Mouse (Mus musculus) liver, adult 10 weeks (tissue): ENCODE measurements around the gene Ctsd. TPM values are rescaled to one million over a fixed set of nuclear protein-coding genes. Genes with fewer than 3 reads are reported as not detected.

Experiments
- polyA plus RNA-seq: library from polyadenylated mRNA; stranded (reverse); fragments of 350-450 nt; fragmentation: Illumina TruSeq; extraction: RNeasy Lipid Tissue Mini Kit (QIAGEN cat#74804); gene quantifications from one replicate; pipeline ENCODE4 v1.2.3, GENCODE M21; 2014; ENCODE audit warnings: low read depth, low replicate concordance

The Ctsd gene
- 59.5 TPM for polyA plus RNA-seq

GRCm38 (mm10) chr7:142387419-142388148, at the start of gene Ctsd:
TSS of gene Ctsd (minus strand) at chr7:142388038.

GRCm38 (mm10) chr7:142434137-142434865, 46.5 kb upstream of the Ctsd start, which contains the start of gene Syt8:
TSS of gene Syt8 (plus strand) at chr7:142434850.

GRCm38 (mm10) chr7:142382567-142382966, 5.3 kb downstream of the Ctsd start, which contains the start of gene Gm49369:
TSS of gene Gm49369 (minus strand) at chr7:142382667.

GRCm38 (mm10) chr7:142373641-142374412, 14.0 kb downstream of the Ctsd start, which contains the start of gene Ifitm10:
TSS of gene Ifitm10 (minus strand) at chr7:142373753.

Other genes starting within 250 kb of the Ctsd start
- gene Gm45337, start 243.4 kb downstream of the Ctsd start, polyA plus RNA-seq, result not detected
- not detected for gene Gm29735, start 230.9 kb downstream of the Ctsd start, polyA plus RNA-seq
- not detected for gene Gm4553, start 222.3 kb downstream of the Ctsd start, polyA plus RNA-seq
- not detected for gene Krtap5-2, start 212.0 kb downstream of the Ctsd start, polyA plus RNA-seq
- gene Gm10153, start 197.6 kb downstream of the Ctsd start, polyA plus RNA-seq, result not detected
- gene Krtap5-3, start 186.7 kb downstream of the Ctsd start, polyA plus RNA-seq, result not detected
- not detected for gene Gm7579, start 176.2 kb downstream of the Ctsd start, polyA plus RNA-seq
- gene Krtap5-5, start 158.1 kb downstream of the Ctsd start, polyA plus RNA-seq, result not detected
- gene Gm40460, start 147.0 kb downstream of the Ctsd start, polyA plus RNA-seq, result not detected
- not detected for gene Gm2431, start 129.7 kb downstream of the Ctsd start, polyA plus RNA-seq
- gene Gm4559, start 113.7 kb downstream of the Ctsd start, polyA plus RNA-seq, result not detected
- gene Krtap5-1, start 90.9 kb downstream of the Ctsd start, polyA plus RNA-seq, result not detected
- gene Krtap5-4, start 84.5 kb downstream of the Ctsd start, polyA plus RNA-seq, result not detected
- gene Ifitm10, start 14.3 kb downstream of the Ctsd start, polyA plus RNA-seq, result not detected
- gene Gm49369, start 5.4 kb downstream of the Ctsd start, polyA plus RNA-seq, result 19.5 TPM
- gene Syt8, start 46.8 kb upstream of the Ctsd start, polyA plus RNA-seq, result not detected
- gene Tnni2, start 53.8 kb upstream of the Ctsd start, polyA plus RNA-seq, result not detected
- gene Lsp1, start 72.8 kb upstream of the Ctsd start, polyA plus RNA-seq, result 0.87 TPM
- not detected for gene Tnnt3, start 110.8 kb upstream of the Ctsd start, polyA plus RNA-seq
- gene Mrpl23, start 144.6 kb upstream of the Ctsd start, polyA plus RNA-seq, result 6.3 TPM